Mouse (Mus musculus) heart, embryonic 14.5 days (tissue): ENCODE data around the gene Sccpdh. TPM values are rescaled to one million over a fixed set of nuclear protein-coding genes. Genes with fewer than 3 reads are reported as not detected.
"Not testable (repeated sequence)": the region's sequence is repeated elsewhere in the genome, so short reads cannot be mapped to it uniquely, and the experiment has no call there.

Experiments
- ATAC-seq: fragments of 200-750 bp; cut with Nextera tagmentation; 2 replicates; pipeline ENCODE4 v1.8.0; 2017; ENCODE audit warnings: low read depth, moderate TSS enrichment; ENCODE audit not compliant: insufficient number of reproducible peaks, insufficient read depth, low FRiP score
- H3K27ac ChIP-seq, 2 experiments: fragments of 200-500 bp in 1 of 2; fragments of 300-500 bp in 1 of 2; sonication (generic) in 1 of 2; replicated peaks in 1 of 2; 2 replicates each; pipeline ENCODE4 v1.5.1; 2012 to 2014; ENCODE audit warnings: low read depth in 2 of 2, low read length in 2 of 2, control low read depth in 1 of 2, mild to moderate bottlenecking in 1 of 2, mixed read lengths in 1 of 2; ENCODE audit not compliant: control insufficient read depth in 1 of 2, insufficient read depth in 1 of 2
- H3K27me3 ChIP-seq: fragments of 300-500 bp; sonication (generic); 2 replicates; pipeline ENCODE4 v1.6.1; 2014; ENCODE audit warnings: mild to moderate bottlenecking, low read length, control low read depth; ENCODE audit not compliant: control insufficient read depth, insufficient read depth
- H3K36me3 ChIP-seq: fragments of 300-500 bp; sonication (generic); 2 replicates; pipeline ENCODE4 v1.6.1; 2014; ENCODE audit warnings: mild to moderate bottlenecking, control low read depth, low read length, mixed read lengths; ENCODE audit not compliant: control insufficient read depth, insufficient read depth
- H3K4me1 ChIP-seq, 2 experiments: fragments of 200-500 bp in 1 of 2; fragments of 300-500 bp in 1 of 2; sonication (generic) in 1 of 2; 2 replicates each; pipeline ENCODE4 v1.6.1; 2012 to 2014; ENCODE audit warnings: low read length in 2 of 2, control low read depth in 1 of 2, mixed read lengths in 1 of 2; ENCODE audit not compliant: control insufficient read depth in 2 of 2, insufficient read depth in 2 of 2
- H3K4me2 ChIP-seq: fragments of 300-500 bp; sonication (generic); 2 replicates; pipeline ENCODE4 v1.6.1; 2014; ENCODE audit warnings: mild to moderate bottlenecking, low read length
- H3K4me3 ChIP-seq, 2 experiments: fragments of 200-500 bp in 1 of 2; fragments of 300-500 bp in 1 of 2; sonication (generic) in 1 of 2; 2 replicates each; pipeline ENCODE4 v1.5.1; 2012 to 2014; ENCODE audit warnings: low read length in 2 of 2, mild to moderate bottlenecking in 2 of 2, control low read depth in 1 of 2, low read depth in 1 of 2, moderate library complexity in 1 of 2; ENCODE audit not compliant: control insufficient read depth in 1 of 2, insufficient read depth in 1 of 2
- H3K9ac ChIP-seq: fragments of 300-500 bp; sonication (generic); 2 replicates; pipeline ENCODE4 v1.6.1; 2014; ENCODE audit warnings: mild to moderate bottlenecking, low read length
- H3K9me3 ChIP-seq: fragments of 300-500 bp; sonication (generic); 2 replicates; pipeline ENCODE4 v1.6.1; 2016; ENCODE audit warnings: low read length, control low read depth; ENCODE audit not compliant: control insufficient read depth
- WGBS: fragments of 180-500 bp; shearing (Covaris S2); extraction: QIAGEN DNeasy Blood & Tissue Kit; methylation state at CpG from one replicate; pipeline ENCODE4 v1.1.7; 2014; 5-methylcytosine and 5-hydroxymethylcytosine counted together
- polyA plus RNA-seq: library from polyadenylated mRNA; unstranded; fragments of >200 nt; fragmentation: Nextera tagmentation; extraction: Ambion mirVana; gene quantifications from 2 replicates; pipeline ENCODE4 v1.2.1, GENCODE M21; 2014

Gene Sccpdh
- polyA plus RNA-seq, 1 experiment from 2014 or later = 103 TPM

DNA sequence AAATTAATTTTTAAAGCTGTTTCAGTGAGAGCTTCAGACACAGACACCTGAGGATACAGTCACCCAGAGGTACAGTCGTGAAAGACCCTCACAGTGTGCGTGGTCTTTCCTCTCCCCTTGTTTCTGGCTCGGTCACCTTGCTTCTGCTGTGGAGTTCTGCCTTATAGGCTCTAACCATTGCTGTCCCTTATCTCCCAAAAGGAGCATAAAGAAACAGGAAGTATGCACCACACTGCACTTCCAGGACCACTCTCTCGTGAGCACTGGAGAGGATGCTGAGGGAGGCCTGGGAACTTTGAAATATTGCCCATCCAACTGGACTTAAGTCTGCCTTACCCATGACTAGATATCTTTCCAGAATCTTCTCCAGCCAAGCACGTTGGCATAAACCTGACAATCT is 42.7 kb downstream of the Sccpdh start:
- no peaks in the 10 kb centered on the region for H3K27me3 ChIP-seq
- no peak overlapping the region for H3K4me3 ChIP-seq
- H3K4me1 ChIP-seq = peaks cover 0 to 5% of the 10 kb centered on the region in 2 experiments; a peak in 2 of 4 replicates
- H3K9me3 ChIP-seq = no peaks in the 10 kb centered on the region
- WGBS = 88% methylated on average over 5 of the region's 5 CpGs
- no peak overlapping the region for H3K27ac ChIP-seq
- ATAC-seq = no peak
- H3K9ac ChIP-seq = no peak overlapping the region
- no peak overlapping the region for H3K4me2 ChIP-seq
- no peaks in the 10 kb centered on the region for H3K36me3 ChIP-seq

DNA sequence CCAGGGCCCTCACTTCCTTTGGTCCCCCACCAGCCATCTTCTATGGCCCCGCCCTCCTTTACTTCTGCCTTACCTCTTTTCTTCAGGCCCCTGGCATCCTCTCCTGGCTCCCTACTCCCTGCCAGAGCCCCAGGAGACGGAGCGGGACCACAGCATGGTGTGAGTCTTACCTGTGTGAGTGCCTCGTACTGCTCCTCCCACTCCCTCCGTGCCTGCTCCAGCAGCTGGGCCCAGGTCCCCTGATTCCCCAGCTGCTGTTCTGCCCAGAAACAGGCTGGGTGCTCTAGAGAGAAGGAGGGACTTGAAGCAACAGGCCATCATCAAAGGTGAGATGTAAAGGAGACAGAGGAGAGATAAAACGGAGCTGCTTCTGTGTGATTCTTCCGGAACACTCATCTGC is 44.6 kb downstream of the Sccpdh start:
- WGBS = 79% methylated on average over 7 of the region's 7 CpGs
- no peak overlapping the region for H3K27ac ChIP-seq
- no peak overlapping the region for H3K4me2 ChIP-seq
- ATAC-seq = no peak
- no peaks in the 10 kb centered on the region for H3K36me3 ChIP-seq
- no peak overlapping the region for H3K9ac ChIP-seq
- no peaks in the 10 kb centered on the region for H3K27me3 ChIP-seq
- H3K9me3 ChIP-seq = no peaks in the 10 kb centered on the region
- H3K4me1 ChIP-seq = peaks cover 0 to 5% of the 10 kb centered on the region in 2 experiments; a peak in 2 of 4 replicates
- no peak overlapping the region for H3K4me3 ChIP-seq

DNA sequence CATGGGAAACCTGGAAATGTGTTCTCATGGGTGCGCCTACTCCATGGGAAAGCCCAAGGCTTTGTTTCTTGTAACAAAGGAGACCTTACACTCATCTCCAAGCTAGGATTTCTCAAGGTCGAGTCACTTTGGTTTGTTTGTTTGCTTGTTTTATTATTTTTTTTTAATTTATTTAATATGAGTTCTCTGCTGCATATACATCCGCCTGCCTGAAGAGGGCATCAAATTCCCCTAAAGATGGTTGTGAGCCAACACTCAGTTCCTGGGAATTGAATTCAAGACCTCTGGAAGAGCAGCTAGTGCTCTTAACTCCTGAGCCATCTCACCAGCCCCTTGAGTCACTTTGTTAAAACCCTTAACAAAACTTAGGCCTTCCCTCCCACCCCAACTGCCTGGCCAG is 45.4 kb downstream of the Sccpdh start:
- ATAC-seq = no peak
- H3K4me2 ChIP-seq = no peak overlapping the region
- H3K4me1 ChIP-seq = peaks cover 0 to 5% of the 10 kb centered on the region in 2 experiments; a peak in 2 of 4 replicates
- no peaks in the 10 kb centered on the region for H3K27me3 ChIP-seq
- no peak overlapping the region for H3K4me3 ChIP-seq
- H3K27ac ChIP-seq = no peak overlapping the region
- WGBS = 82% methylated on average over 3 of the region's 3 CpGs
- H3K9me3 ChIP-seq = no peaks in the 10 kb centered on the region
- no peak overlapping the region for H3K9ac ChIP-seq
- no peaks in the 10 kb centered on the region for H3K36me3 ChIP-seq

DNA sequence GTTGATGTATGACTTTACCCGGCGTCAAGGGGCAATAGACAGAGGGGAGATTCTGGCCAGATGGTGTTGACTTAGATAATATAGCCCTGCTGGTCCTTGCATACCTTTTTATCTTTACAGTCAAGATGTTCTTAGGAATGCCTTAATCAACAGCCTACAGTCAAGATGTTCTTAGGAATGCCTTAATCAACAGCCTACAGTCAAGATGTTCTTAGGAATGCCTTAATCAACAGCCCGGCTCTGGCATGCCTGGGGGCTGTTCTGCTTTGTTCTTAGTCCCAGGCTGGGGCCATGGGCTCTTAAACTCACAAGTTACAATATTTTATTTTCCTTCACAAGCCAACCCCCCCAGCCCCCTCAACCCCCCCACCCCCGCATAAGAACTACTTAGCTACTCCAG is 47.3 kb downstream of the Sccpdh start:
- ATAC-seq, H3K4me1 ChIP-seq, H3K27me3 ChIP-seq, H3K4me3 ChIP-seq, H3K36me3 ChIP-seq, H3K27ac ChIP-seq, H3K4me2 ChIP-seq, H3K9ac ChIP-seq, H3K9me3 ChIP-seq: not testable (repeated sequence)
- WGBS = 75% methylated on average over 3 of the region's 4 CpGs

DNA sequence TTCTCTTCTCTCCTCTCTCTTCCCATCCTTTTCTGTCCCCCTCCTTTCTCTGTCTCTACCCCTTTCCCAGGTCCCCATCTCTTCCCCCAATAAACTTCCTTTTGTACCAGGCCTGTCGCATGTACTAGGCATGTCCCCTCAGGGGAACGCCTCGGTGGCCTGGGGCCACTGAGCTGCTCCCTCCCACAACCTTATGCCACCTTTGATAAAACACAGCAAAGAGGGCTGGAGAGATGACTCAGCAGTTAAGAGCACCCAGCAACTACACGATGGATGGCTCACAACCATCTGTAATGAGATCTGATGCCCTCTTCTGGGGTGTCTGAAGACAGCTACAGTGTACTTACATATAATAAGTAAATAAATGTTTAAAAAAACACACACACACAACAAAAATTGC is 47.8 kb downstream of the Sccpdh start:
- no peak for ATAC-seq
- WGBS = 92% methylated on average over 4 of the region's 4 CpGs

DNA sequence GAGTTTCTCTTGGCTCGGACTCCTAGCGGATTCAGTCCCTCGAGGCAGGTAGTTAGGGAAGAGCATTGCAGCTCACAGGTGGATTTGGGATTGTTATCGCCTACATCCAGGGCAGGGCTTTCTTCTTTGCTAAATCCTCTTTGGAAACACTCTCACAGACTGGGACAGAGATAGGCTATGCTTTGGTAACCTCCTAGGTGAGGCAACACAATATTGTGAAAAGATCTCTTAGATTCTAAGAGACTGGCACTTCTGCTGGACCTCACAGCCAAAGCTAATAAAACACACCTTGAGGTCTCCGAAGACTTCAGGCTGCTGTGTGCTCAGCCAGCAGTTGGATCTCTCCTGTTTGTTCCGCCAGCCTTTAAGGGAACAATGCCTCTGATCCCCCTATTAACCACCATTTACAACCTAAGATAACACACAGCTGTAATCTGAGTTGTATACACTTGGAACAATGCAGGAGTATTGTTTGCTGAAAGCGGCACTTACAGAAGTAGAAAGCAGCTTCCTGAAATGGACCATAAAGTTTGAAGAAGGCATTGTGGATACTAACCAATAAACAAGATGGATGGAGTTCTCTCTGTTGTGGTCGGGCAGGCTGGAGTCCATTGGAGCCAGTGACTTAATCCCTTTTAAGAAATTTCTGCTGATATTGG is 54.9 kb downstream of the Sccpdh start:
- no peaks in the 10 kb centered on the region for H3K36me3 ChIP-seq
- no peaks in the 10 kb centered on the region for H3K4me1 ChIP-seq
- H3K4me3 ChIP-seq = no peak overlapping the region
- ATAC-seq = no peak
- 78% methylated on average over 8 of the region's 8 CpGs for WGBS
- no peak overlapping the region for H3K9ac ChIP-seq
- H3K27me3 ChIP-seq = no peaks in the 10 kb centered on the region
- H3K27ac ChIP-seq = no peak overlapping the region
- H3K4me2 ChIP-seq = no peak overlapping the region
- no peaks in the 10 kb centered on the region for H3K9me3 ChIP-seq

More for the DNA sequence above, 47.8 kb downstream of the Sccpdh start:
- Histone ChIP-seq H3K4me2 (no peak overlapping the region), H3K36me3 (no peaks in the 10 kb centered on the region), H3K4me3 (no peak overlapping the region), H3K9me3 (no peaks in the 10 kb centered on the region), H3K27ac (no peak overlapping the region), H3K27me3 (no peaks in the 10 kb centered on the region), H3K4me1 (no peaks in the 10 kb centered on the region), H3K9ac (no peak overlapping the region)

DNA sequence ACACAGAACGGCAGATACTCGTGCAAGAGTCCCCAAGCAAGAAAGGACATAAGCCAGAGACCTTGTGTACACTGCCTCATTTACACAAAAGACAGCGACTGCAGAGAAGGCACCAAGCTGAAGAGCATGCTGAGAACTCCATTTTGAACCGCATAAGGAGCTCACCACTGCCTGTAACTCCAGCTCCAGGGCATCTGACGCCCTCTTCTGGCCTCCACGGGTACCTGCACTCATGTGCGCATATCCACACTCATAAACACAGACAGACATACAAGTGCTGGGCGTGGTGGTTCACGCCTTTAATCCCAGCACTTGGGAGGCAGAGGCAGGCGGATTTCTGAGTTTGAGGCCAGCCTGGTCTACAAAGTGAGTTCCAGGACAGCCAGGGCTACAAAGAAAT is 60.7 kb downstream of the Sccpdh start:
- Histone ChIP-seq H3K27ac (no peak overlapping the region), H3K4me1 (no peaks in the 10 kb centered on the region), H3K9me3 (peaks cover 4% of the 10 kb centered on the region; the same call in 1 of the 2 replicates), H3K9ac (no peak overlapping the region), H3K4me3 (no peak overlapping the region), H3K36me3 (no peaks in the 10 kb centered on the region), H3K27me3 (no peaks in the 10 kb centered on the region), H3K4me2 (no peak overlapping the region)
- 82% methylated on average over 10 of the region's 10 CpGs for WGBS
- ATAC-seq = no peak

DNA sequence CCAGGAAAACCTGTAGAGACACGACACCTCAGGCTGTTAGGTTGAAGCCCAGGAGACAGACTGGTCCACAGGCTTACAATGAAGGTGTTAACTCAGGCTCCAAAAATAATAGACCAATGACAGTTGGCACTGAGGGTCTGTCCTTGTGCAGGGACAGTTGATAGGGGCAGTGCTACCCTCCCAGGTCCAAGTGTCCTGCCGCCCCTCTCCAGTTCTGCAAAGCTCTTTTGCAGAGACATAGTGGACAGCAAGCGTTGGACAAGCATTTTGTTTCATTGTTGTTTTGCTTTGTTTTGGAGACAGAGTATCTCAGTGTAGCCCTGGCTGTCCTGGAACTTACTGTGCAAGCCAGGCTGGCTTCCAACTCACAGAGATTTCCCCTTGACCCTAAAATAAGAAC is 63.4 kb downstream of the Sccpdh start:
- Histone ChIP-seq H3K9me3 (peaks cover 4% of the 10 kb centered on the region; the same call in 1 of the 2 replicates), H3K4me1 (no peaks in the 10 kb centered on the region), H3K27me3 (no peaks in the 10 kb centered on the region), H3K9ac (no peak overlapping the region), H3K27ac (no peak overlapping the region), H3K4me3 (no peak overlapping the region), H3K36me3 (no peaks in the 10 kb centered on the region), H3K4me2 (no peak overlapping the region)
- 72% methylated on average over 3 of the region's 3 CpGs for WGBS
- ATAC-seq = no peak
